Mouse (Mus musculus) limb, embryonic 15.5 days (tissue): ENCODE results near the gene Cfb. TPM values are rescaled to one million over a fixed set of nuclear protein-coding genes. Genes with fewer than 3 reads are reported as not detected.
A peak's percentile ranks its signal among the peaks of the same experiment; 100 is the strongest.

Experiments
- ATAC-seq: fragments of 200-750 bp; cut with Nextera tagmentation; 2 replicates; pipeline ENCODE4 v1.8.0; 2017; ENCODE audit warnings: low read depth, moderate TSS enrichment; ENCODE audit not compliant: insufficient number of reproducible peaks, low FRiP score, low TSS enrichment
- H3K27ac ChIP-seq: fragments of 300-500 bp; sonication (generic); 2 replicates; pipeline ENCODE4 v1.5.1; 2015; ENCODE audit warnings: moderate library complexity, mild to moderate bottlenecking, inconsistent platforms
- H3K27me3 ChIP-seq: fragments of 300-500 bp; sonication (generic); 2 replicates; pipeline ENCODE4 v1.6.1; 2015; ENCODE audit warnings: inconsistent platforms
- H3K36me3 ChIP-seq: fragments of 300-500 bp; sonication (generic); 2 replicates; pipeline ENCODE4 v1.6.1; 2015; ENCODE audit warnings: inconsistent platforms
- H3K4me1 ChIP-seq: fragments of 300-500 bp; sonication (generic); 2 replicates; pipeline ENCODE4 v1.6.1; 2015; ENCODE audit warnings: inconsistent platforms
- H3K4me2 ChIP-seq: fragments of 300-500 bp; sonication (generic); 2 replicates; pipeline ENCODE4 v1.6.1; 2015; ENCODE audit warnings: mild to moderate bottlenecking, inconsistent platforms
- H3K4me3 ChIP-seq: fragments of 300-500 bp; sonication (generic); 2 replicates; pipeline ENCODE4 v1.5.1; 2015; ENCODE audit warnings: mild to moderate bottlenecking, inconsistent platforms
- H3K9ac ChIP-seq: fragments of 300-500 bp; sonication (generic); 2 replicates; pipeline ENCODE4 v1.6.1; 2015; ENCODE audit warnings: inconsistent platforms
- H3K9me3 ChIP-seq: fragments of 300-500 bp; sonication (generic); 2 replicates; pipeline ENCODE4 v1.6.1; 2016; ENCODE audit warnings: inconsistent platforms
- WGBS: fragments of 180-500 bp; shearing (Covaris S2); methylation state at CpG from one replicate; pipeline ENCODE4 v1.1.7; 2015; 5-methylcytosine and 5-hydroxymethylcytosine counted together
- polyA plus RNA-seq: library from polyadenylated mRNA; unstranded; fragments of >200 nt; fragmentation: Nextera tagmentation; extraction: Ambion mirVana; gene quantifications from 2 replicates; pipeline ENCODE4 v1.2.1, GENCODE M21; 2015

Cfb gene
- polyA plus RNA-seq, 1 experiment from 2014 or later, result 3.6 TPM

DNA sequence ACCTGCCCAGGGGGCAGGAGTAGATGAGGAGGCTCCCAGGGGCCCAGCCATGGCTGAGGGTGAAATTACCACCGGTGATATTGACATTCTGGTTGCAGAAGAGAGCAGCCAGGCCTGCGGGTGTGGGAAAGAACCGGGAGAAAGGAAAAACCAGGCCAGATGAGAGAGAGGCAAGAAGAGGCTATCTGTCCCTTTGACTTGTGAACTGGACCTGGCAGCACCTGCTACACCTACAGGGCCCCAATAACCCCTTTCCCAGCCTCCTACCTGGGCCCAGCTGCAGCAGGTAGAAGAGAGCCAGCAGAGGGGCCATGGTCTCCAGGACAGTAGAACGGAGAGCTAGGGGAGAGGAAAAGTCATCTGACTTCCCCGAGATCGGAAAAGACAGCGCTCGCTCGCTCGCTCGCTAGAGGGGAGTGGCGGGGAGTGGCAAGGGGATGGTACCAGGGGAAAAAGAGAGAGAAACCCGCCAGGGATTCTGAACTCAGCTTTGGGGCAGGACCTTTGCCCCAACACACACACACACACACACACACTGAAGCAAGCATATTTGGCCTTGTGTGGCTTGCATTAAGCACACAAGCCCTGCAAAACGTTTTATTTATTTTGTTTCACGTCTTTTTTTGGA, 19.5 kb upstream of the Cfb start, which contains the start of gene Gm20547:
Gm20547 (minus strand) TSS at position 360 of the 628 bp plus-strand sequence.
- Histone ChIP-seq H3K36me3 (no peaks in the 10 kb centered on the region), H3K4me2 (0 out of 2 replicates have a peak within 1 kb of the TSS, but pooled peaks have one; percentile 12), H3K27ac (no peak within 1 kb of the TSS), H3K4me1 (peaks cover 5% of the 10 kb centered on the region; the same call in 1 of the 2 replicates), H3K4me3 (no peak within 1 kb of the TSS), H3K9me3 (no peaks in the 10 kb centered on the region), H3K27me3 (peaks cover 5% of the 10 kb centered on the region), H3K9ac (no peak within 1 kb of the TSS)
- ATAC-seq, result no peak
- WGBS, result 10% methylated on average over 15 of the region's 15 CpGs

DNA sequence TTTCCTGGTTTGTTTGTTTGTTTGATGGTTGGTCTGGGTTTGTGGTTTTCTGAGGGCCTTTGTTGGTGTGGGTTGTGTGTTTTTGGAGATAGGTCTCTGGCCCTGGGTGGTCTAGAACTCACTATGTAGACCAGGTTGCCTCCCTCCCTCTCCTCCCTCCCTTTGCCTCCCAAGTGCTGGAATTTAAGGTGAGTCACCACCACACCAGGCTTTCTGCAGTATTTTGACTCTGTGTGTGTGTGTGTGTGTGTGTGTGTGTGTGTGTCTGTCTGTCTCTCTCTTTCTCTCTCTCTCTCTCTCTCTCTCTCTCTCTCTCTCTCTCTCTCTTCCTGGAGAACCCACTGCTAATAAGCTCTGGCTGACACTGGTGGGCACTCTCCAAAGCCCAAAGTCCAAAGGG, 18.8 kb upstream of the Cfb start:
- Histone ChIP-seq H3K4me2 (no peak overlapping the region), H3K36me3 (no peaks in the 10 kb centered on the region), H3K4me1 (peaks cover 5% of the 10 kb centered on the region; the same call in 1 of the 2 replicates), H3K9ac (no peak overlapping the region), H3K4me3 (no peak overlapping the region), H3K27me3 (peaks cover 5% of the 10 kb centered on the region), H3K27ac (no peak overlapping the region), H3K9me3 (no peaks in the 10 kb centered on the region)
- ATAC-seq, result no peak

DNA sequence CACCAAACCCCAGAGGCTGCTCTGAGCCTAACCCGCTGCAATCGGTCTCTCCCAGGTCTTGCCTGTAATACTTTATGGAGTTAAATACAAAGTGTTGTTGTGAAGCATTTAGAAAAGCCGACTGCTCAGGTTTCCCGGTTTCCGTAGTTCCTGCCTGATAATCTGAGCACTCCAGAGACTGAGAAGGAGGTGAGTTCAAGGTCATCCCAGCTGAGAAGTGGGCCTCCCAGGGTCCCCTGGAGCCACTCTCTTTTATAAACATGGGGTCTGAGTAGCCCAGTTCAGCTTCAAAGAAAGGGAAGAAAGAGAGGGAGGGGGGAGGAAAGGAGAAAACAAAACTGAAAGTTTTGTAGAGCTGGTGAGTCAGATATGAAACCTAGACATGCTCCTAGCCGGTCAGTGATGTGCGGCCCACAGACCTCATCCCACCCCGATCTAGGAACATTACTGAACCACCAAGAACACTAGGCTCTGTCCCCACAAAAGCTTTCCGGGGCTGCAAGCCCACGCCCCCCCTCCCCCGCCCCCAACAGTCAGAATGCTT, 17.1 kb upstream of the Cfb start, which contains the start of gene Zbtb12:
Zbtb12 (plus strand) TSS at position 148 of the 544 bp plus-strand sequence.
- H3K27ac ChIP-seq, result no peak within 1 kb of the TSS
- no peaks in the 10 kb centered on the region for H3K9me3 ChIP-seq
- no peak within 1 kb of the TSS for H3K4me3 ChIP-seq
- no peaks in the 10 kb centered on the region for H3K36me3 ChIP-seq
- no peak within 1 kb of the TSS for H3K4me2 ChIP-seq
- 41% methylated on average over 11 of the region's 11 CpGs for WGBS
- H3K9ac ChIP-seq, result no peak within 1 kb of the TSS
- no peak for ATAC-seq
- peaks cover 5% of the 10 kb centered on the region; the same call in 1 of the 2 replicates for H3K4me1 ChIP-seq
- peaks cover 5% of the 10 kb centered on the region for H3K27me3 ChIP-seq

- no peaks in the 10 kb centered on the region for H3K9me3 ChIP-seq
Measured at GRCm38 (mm10) chr17:34874321-34874720, 12.0 kb upstream of the Cfb start.

DNA sequence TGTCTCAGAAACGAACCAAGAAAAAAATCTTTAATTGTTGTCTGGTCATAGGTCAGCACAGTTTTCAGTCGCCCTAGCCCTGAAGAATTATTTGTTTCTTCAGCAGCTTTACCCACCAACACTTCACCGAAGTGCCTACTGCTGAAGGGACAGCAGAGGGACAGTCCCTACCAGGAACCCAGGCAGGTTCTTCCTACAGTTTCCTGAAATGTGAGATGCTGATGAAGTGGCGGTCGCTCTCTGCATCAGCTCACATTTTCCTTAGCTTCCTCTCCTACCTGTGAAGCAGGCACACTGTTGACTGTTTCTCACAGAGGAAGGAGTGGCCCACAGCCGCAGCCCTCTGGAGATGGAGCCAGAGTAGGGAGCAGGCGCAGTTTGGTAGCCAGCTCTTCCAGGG, 3.7 kb upstream of the Cfb start:
- H3K4me1 ChIP-seq, result no peaks in the 10 kb centered on the region
- no peaks in the 10 kb centered on the region for H3K36me3 ChIP-seq
- no peak overlapping the region for H3K9ac ChIP-seq
- 59% methylated on average over 7 of the region's 7 CpGs for WGBS
- H3K4me2 ChIP-seq, result no peak overlapping the region
- 0 out of 2 replicates have a peak, but pooled peaks cover 3% of the 10 kb centered on the region for H3K27me3 ChIP-seq
- ATAC-seq, result no peak
- H3K9me3 ChIP-seq, result no peaks in the 10 kb centered on the region
- H3K4me3 ChIP-seq, result no peak overlapping the region
- no peak overlapping the region for H3K27ac ChIP-seq

More at GRCm38 (mm10) chr17:34874321-34874720, 12.0 kb upstream of the Cfb start:
- H3K27ac ChIP-seq, result no peak overlapping the region
- WGBS, result 93% methylated on average over 6 of the region's 6 CpGs
- ATAC-seq, result no peak
- no peaks in the 10 kb centered on the region for H3K4me1 ChIP-seq
- no peaks in the 10 kb centered on the region for H3K36me3 ChIP-seq
- no peak overlapping the region for H3K4me2 ChIP-seq
- H3K27me3 ChIP-seq, result no peaks in the 10 kb centered on the region
- H3K9ac ChIP-seq, result no peak overlapping the region
- H3K4me3 ChIP-seq, result no peak overlapping the region

- Histone ChIP-seq H3K9ac (no peak overlapping the region), H3K4me2 (no peak overlapping the region), H3K27me3 (peaks cover 3% of the 10 kb centered on the region; the same call in 1 of the 2 replicates), H3K36me3 (peaks cover 8% of the 10 kb centered on the region), H3K4me3 (no peak overlapping the region), H3K4me1 (no peaks in the 10 kb centered on the region), H3K9me3 (no peaks in the 10 kb centered on the region), H3K27ac (no peak overlapping the region)
- WGBS, result 64% methylated on average over 13 of the region's 13 CpGs
- no peak for ATAC-seq
Measured at GRCm38 (mm10) chr17:34861704-34862415, 458 bp downstream of the Cfb start.

- Histone ChIP-seq H3K36me3 (peaks cover 21% of the 10 kb centered on the region), H3K9ac (no peak overlapping the region), H3K27ac (no peak overlapping the region), H3K27me3 (peaks cover 3% of the 10 kb centered on the region; the same call in 1 of the 2 replicates), H3K9me3 (no peaks in the 10 kb centered on the region), H3K4me3 (no peak overlapping the region), H3K4me2 (no peak overlapping the region), H3K4me1 (no peaks in the 10 kb centered on the region)
- WGBS, result 87% methylated on average over 9 of the region's 9 CpGs
- no peak for ATAC-seq
Measured at GRCm38 (mm10) chr17:34860514-34860913, 1.8 kb downstream of the Cfb start.

DNA sequence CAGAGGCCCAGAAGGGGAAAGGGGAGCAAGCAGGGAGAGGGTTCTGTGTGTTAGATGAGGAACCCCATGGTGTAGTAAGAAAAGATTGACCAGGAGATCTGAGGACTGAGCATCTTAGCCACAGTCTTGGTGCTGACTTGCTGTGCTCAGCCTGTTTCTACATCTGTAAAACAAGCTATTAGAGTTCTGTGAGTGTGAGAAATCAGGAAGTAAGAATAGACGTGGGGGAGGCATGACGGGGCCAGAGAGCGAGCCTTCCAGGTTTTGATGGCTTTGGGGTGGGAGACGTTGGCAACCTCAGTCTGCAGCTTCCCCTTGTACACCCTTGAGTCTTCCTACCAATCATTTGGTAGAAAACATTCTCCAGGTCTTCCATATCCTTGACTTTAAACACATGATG, 3.6 kb downstream of the Cfb start:
- no peak overlapping the region for H3K9ac ChIP-seq
- no peak overlapping the region for H3K27ac ChIP-seq
- no peak for ATAC-seq
- H3K4me2 ChIP-seq, result no peak overlapping the region
- no peaks in the 10 kb centered on the region for H3K9me3 ChIP-seq
- no peak overlapping the region for H3K4me3 ChIP-seq
- H3K4me1 ChIP-seq, result no peaks in the 10 kb centered on the region
- peaks cover 40% of the 10 kb centered on the region for H3K36me3 ChIP-seq
- 84% methylated on average over 4 of the region's 4 CpGs for WGBS
- H3K27me3 ChIP-seq, result no peaks in the 10 kb centered on the region; the same call in 1 of the 2 replicates

GRCm38 (mm10) chr17:34855825-34856224, 6.5 kb downstream of the Cfb start:
- Histone ChIP-seq H3K27me3 (no peaks in the 10 kb centered on the region; the same call in 1 of the 2 replicates), H3K4me3 (no peak overlapping the region), H3K36me3 (peaks cover 55% of the 10 kb centered on the region), H3K9ac (no peak overlapping the region), H3K9me3 (no peaks in the 10 kb centered on the region), H3K4me1 (peaks cover 11% of the 10 kb centered on the region), H3K27ac (no peak overlapping the region), H3K4me2 (no peak overlapping the region)
- no peak for ATAC-seq
- WGBS, result 38% methylated on average over 3 of the region's 3 CpGs

GRCm38 (mm10) chr17:34854761-34855160, 7.6 kb downstream of the Cfb start:
- no peak overlapping the region for H3K4me3 ChIP-seq
- no peaks in the 10 kb centered on the region for H3K27me3 ChIP-seq
- WGBS, result 84% methylated on average over 3 of the region's 3 CpGs
- ATAC-seq, result no peak
- H3K9me3 ChIP-seq, result no peaks in the 10 kb centered on the region
- H3K27ac ChIP-seq, result no peak overlapping the region
- peaks cover 55% of the 10 kb centered on the region for H3K36me3 ChIP-seq
- H3K9ac ChIP-seq, result no peak overlapping the region
- H3K4me2 ChIP-seq, result no peak overlapping the region
- H3K4me1 ChIP-seq, result peaks cover 15% of the 10 kb centered on the region

DNA sequence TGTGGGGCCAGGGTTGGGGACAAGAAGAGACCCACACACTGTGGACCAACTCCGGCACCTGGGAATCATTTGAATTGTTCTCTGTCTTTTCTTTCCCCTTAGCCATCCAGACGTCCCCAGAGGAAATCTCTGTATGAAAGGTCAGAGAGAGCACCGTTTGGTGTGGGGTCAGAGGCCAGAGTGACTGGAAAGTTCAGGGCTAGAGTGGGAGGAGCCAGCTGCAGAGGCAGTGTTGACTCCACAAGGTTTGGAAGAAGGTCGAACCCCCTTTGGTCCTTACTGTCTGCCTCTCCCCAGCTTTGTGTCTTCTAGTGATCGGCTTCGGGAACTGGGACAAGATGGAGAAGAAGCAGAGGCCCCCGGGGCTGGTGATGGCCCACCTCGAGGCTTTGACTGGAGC, 8.8 kb downstream of the Cfb start:
- H3K4me3 ChIP-seq, result no peak overlapping the region
- H3K36me3 ChIP-seq, result peaks cover 55% of the 10 kb centered on the region
- peaks cover 21% of the 10 kb centered on the region for H3K4me1 ChIP-seq
- H3K27ac ChIP-seq, result no peak overlapping the region
- H3K9ac ChIP-seq, result no peak overlapping the region
- H3K27me3 ChIP-seq, result no peaks in the 10 kb centered on the region
- 75% methylated on average over 8 of the region's 8 CpGs for WGBS
- no peak overlapping the region for H3K4me2 ChIP-seq
- ATAC-seq, result no peak
- no peaks in the 10 kb centered on the region for H3K9me3 ChIP-seq
